Mouse (Mus musculus) heart, adult 2 months (tissue): ENCODE measurements at regions not wholly inside any gene's neighbourhood (a gene's known extent, or its start where the extent isn't known, plus 50 kb on each side); places are given as distances from the start of the nearest gene placed in this dataset.

Experiments
- CTCF ChIP-seq: fragments of 200-600 bp; IDR thresholded peaks from 2 replicates; pipeline ENCODE4 v1.8.1; 2022; ENCODE audit warnings: antibody characterized with exemption, mild to moderate bottlenecking, moderate library complexity
- POLR2A ChIP-seq: fragments of 200-500 bp; IDR thresholded peaks from 2 replicates; pipeline ENCODE4 v1.6.1; 2011; ENCODE audit warnings: mild to moderate bottlenecking, low read depth, low read length, control low read depth; ENCODE audit not compliant: insufficient read depth

DNA sequence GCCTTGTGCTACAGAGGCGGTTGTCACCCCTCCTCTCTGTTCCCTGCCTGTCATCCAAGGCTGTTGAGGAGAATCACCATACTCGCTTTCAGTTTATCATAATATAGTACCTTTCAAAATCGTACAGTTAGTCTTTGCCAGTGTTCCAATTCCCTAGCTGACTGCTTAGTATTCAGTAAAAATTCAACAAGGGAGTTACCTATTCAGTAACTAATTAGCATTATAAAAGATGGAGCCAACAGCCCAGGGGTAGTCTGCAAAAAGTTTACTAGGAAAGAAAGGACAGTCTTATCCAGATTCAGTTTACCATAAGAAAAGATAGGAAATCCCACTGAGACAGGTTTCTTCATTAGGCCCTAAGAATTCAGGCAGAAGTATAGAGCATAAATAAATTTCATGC, 319.7 kb upstream of the Ndn start:
- TF ChIP-seq POLR2A = no peak
- TF ChIP-seq CTCF = no peak
